Comparison of ENCODE assay signal across 9 mouse cellular contexts in the genomic region with DNA sequence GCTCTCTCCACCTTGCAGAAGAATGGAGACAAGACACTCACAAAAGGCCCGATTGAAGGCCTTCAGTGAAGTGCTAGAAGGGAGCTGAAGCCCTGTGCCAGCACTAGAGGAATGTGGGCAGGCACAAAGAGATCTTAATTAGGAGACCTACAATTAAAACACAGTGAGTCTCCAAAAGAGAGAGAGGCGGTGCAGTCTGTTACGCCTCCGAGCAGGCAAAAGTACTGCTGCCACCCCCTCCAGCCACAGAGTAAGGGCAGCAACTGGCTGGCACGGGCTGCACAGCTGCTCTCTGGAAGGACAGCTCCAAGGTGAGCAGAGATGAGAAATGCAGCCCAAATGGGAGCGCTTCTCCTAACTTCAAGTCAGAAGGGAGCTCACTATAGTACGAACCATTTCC. TPM values are rescaled to one million over a fixed set of nuclear protein-coding genes. Genes with fewer than 3 reads are reported as not detected.
DNase-seq lines count a peak whose midpoint lies in the region; ATAC-seq and TF ChIP-seq lines count a peak whose summit lies in the region.
"Had no signal": no experiment of that assay in that cellular context is flagged by ENCODE, and none has a peak within 500 bp of the region (broad histone marks: within the 10 kb centered on the region; RNA-seq: fewer than 3 reads in every experiment).

No protein-coding gene starts in this region.

- peaks cover 25% of the 10 kb centered on the region for H3K4me1 ChIP-seq in hindbrain, postnatal 0 days (ENCODE audit: insufficient read depth, low read length)
- H3K4me1 ChIP-seq in hindbrain, embryonic 11.5 days (replicated peaks; ENCODE audit: control insufficient read depth, insufficient read depth, low read length) = peaks cover 5% of the 10 kb centered on the region; the same call in 1 of the 2 replicates
- peaks cover 74% of the 10 kb centered on the region for H3K4me1 ChIP-seq in forebrain, embryonic 10.5 days

- WGBS in hindbrain, postnatal 0 days = 26% methylated on average over 7 of the region's 7 CpGs
- WGBS in hindbrain, embryonic 11.5 days = 63% methylated on average over 7 of the region's 7 CpGs
- WGBS in forebrain, embryonic 10.5 days = 43% methylated on average over 7 of the region's 7 CpGs

- no peak for ATAC-seq in hindbrain, postnatal 0 days
- ATAC-seq in hindbrain, embryonic 11.5 days (ENCODE audit: low FRiP score) = no peak
- ATAC-seq in erythroblast, adult 5-6 weeks (replicated peaks; ENCODE audit: low FRiP score, poor library complexity, severe bottlenecking) = no peak
- no peak for ATAC-seq in CD4-positive, CD25-positive, alpha-beta regulatory T cell, adult 4 months

- DNase-seq in hindbrain, postnatal 0 days (ENCODE audit: low spot score) = no peak
- DNase-seq in hindbrain, embryonic 11.5 days (ENCODE audit: low spot score) = no peak
- peak; percentile 75 for DNase-seq in Muller cell, postnatal 12 days (ENCODE audit: inconsistent ontology term)
- DNase-seq in forebrain, embryonic 10.5 days (ENCODE audit: extremely low spot score, low spot score) = no peak
- DNase-seq in kidney, postnatal 36 days = peak; percentile 29 to 46
- no peak for DNase-seq in spleen, postnatal 36 days (ENCODE audit: low spot score in 2 of 2)
- DNase-seq: lung, postnatal 4 days had no signal

- 0 out of 2 replicates have a peak overlapping the region, but pooled peaks have one; percentile 17 for H3K9ac ChIP-seq in hindbrain, postnatal 0 days (replicated peaks; ENCODE audit: low read length)
- no peak overlapping the region for H3K9ac ChIP-seq in hindbrain, embryonic 11.5 days (ENCODE audit: low read depth, low read length)

- no peak overlapping the region for H3K27ac ChIP-seq in hindbrain, postnatal 0 days
- H3K27ac ChIP-seq in hindbrain, embryonic 11.5 days (ENCODE audit: low read depth, low read length) = no peak overlapping the region
- no peak overlapping the region for H3K27ac ChIP-seq in forebrain, embryonic 10.5 days

- H3K27me3 ChIP-seq in hindbrain, postnatal 0 days (ENCODE audit: insufficient read depth, low read length) = no peaks in the 10 kb centered on the region
- no peaks in the 10 kb centered on the region for H3K27me3 ChIP-seq in hindbrain, embryonic 11.5 days (ENCODE audit: control insufficient read depth, insufficient read depth, low read length)
- no peaks in the 10 kb centered on the region for H3K27me3 ChIP-seq in forebrain, embryonic 10.5 days (ENCODE audit: poor library complexity, severe bottlenecking)

- peak overlapping the region; percentile 35 for H3K4me2 ChIP-seq in hindbrain, postnatal 0 days (ENCODE audit: low read depth, low read length)
- no peak overlapping the region for H3K4me2 ChIP-seq in hindbrain, embryonic 11.5 days (replicated peaks; ENCODE audit: low read depth, low read length)

- H3K9me3 ChIP-seq in hindbrain, postnatal 0 days (ENCODE audit: low read length) = no peaks in the 10 kb centered on the region
- H3K9me3 ChIP-seq in hindbrain, embryonic 11.5 days (ENCODE audit: control insufficient read depth, low read length) = no peaks in the 10 kb centered on the region
- no peaks in the 10 kb centered on the region for H3K9me3 ChIP-seq in forebrain, embryonic 10.5 days

- no peak for TF ChIP-seq CTCF in hindbrain, postnatal 0 days (IDR thresholded peaks at IDR 0.05; ENCODE audit: low read depth)

- no peaks in the 10 kb centered on the region; the same call in 1 of the 2 replicates for H3K36me3 ChIP-seq in hindbrain, postnatal 0 days (ENCODE audit: insufficient read depth, low read length)
- H3K36me3 ChIP-seq in hindbrain, embryonic 11.5 days (ENCODE audit: control insufficient read depth, insufficient read depth, low read length) = no peaks in the 10 kb centered on the region; the same call in 1 of the 2 replicates
- peaks cover 45% of the 10 kb centered on the region for H3K36me3 ChIP-seq in forebrain, embryonic 10.5 days (replicated peaks)

- no peak overlapping the region for H3K4me3 ChIP-seq in hindbrain, postnatal 0 days (ENCODE audit: low read length)
- no peak overlapping the region for H3K4me3 ChIP-seq in hindbrain, embryonic 11.5 days (ENCODE audit: low read depth, low read length)
- peak overlapping the region; percentile 11; the same call in 1 of the 2 replicates for H3K4me3 ChIP-seq in forebrain, embryonic 10.5 days

RNA-seq across cellular contexts. Expression of a gene that starts 5.6 kb away (rescaled TPM):
- 18.7 and 20.6 TPM in 2 replicates for total RNA-seq in hindbrain, postnatal 0 days (2014; rRNA removed)
- 14.4 and 19.0 TPM in 2 replicates for polyA plus RNA-seq in hindbrain, postnatal 0 days (2015; fragmentation: Nextera tagmentation; extraction: Ambion mirVana)
- polyA plus RNA-seq in hindbrain, embryonic 11.5 days (2014; fragmentation: Nextera tagmentation; extraction: Ambion mirVana) = 17.3 and 26.2 TPM in 2 replicates
- 10.3 and 10.8 TPM in 2 replicates for polyA plus RNA-seq in forebrain, embryonic 10.5 days (2016; fragmentation: Nextera tagmentation; extraction: Ambion mirVana)
- 15.8 and 32.8 TPM in 2 replicates for total RNA-seq in erythroblast, adult 5-6 weeks (2015; ENCODE audit: low replicate concordance)
- total RNA-seq in erythroblast, adult 5-6 weeks (2017; ENCODE audit: low replicate concordance) = 6.0 and 7.8 TPM in 2 replicates
- polyA plus RNA-seq in CD4-positive, CD25-positive, alpha-beta regulatory T cell, adult 4 months (2017; shearing (Covaris generic)) = 10 to 100 TPM; 34.7 to 41.1 TPM

RNA-seq across cellular contexts. Expression of a gene that starts 45.1 kb away (rescaled TPM):
- total RNA-seq in hindbrain, postnatal 0 days (2014; rRNA removed) = 217 and 223 TPM in 2 replicates
- polyA plus RNA-seq in hindbrain, postnatal 0 days (2015; fragmentation: Nextera tagmentation; extraction: Ambion mirVana) = 1,057 and 1,065 TPM in 2 replicates
- polyA plus RNA-seq in hindbrain, embryonic 11.5 days (2014; fragmentation: Nextera tagmentation; extraction: Ambion mirVana) = 592 and 606 TPM in 2 replicates
- polyA plus RNA-seq in forebrain, embryonic 10.5 days (2016; fragmentation: Nextera tagmentation; extraction: Ambion mirVana) = 509 and 532 TPM in 2 replicates
- total RNA-seq in erythroblast, adult 5-6 weeks (2015; ENCODE audit: low replicate concordance) = 219 and 228 TPM in 2 replicates
- total RNA-seq in erythroblast, adult 5-6 weeks (2017; ENCODE audit: low replicate concordance) = 38.1 and 117 TPM in 2 replicates
- 100 to 1,000 TPM; 416 to 524 TPM for polyA plus RNA-seq in CD4-positive, CD25-positive, alpha-beta regulatory T cell, adult 4 months (2017; shearing (Covaris generic))

Comparison
In these comparisons a context has a peak if more than half of its experiments do, and no peak if none do; other contexts are left out.
1. DNase-seq: peak in Muller cell, postnatal 12 days (single experiment) and kidney, postnatal 36 days (2 of 2); none in hindbrain, postnatal 0 days (single experiment), hindbrain, embryonic 11.5 days (single experiment), forebrain, embryonic 10.5 days (single experiment) and spleen, postnatal 36 days (0 of 2).